Comparison of ENCODE assay signal across 8 mouse cellular contexts in the genomic region with DNA sequence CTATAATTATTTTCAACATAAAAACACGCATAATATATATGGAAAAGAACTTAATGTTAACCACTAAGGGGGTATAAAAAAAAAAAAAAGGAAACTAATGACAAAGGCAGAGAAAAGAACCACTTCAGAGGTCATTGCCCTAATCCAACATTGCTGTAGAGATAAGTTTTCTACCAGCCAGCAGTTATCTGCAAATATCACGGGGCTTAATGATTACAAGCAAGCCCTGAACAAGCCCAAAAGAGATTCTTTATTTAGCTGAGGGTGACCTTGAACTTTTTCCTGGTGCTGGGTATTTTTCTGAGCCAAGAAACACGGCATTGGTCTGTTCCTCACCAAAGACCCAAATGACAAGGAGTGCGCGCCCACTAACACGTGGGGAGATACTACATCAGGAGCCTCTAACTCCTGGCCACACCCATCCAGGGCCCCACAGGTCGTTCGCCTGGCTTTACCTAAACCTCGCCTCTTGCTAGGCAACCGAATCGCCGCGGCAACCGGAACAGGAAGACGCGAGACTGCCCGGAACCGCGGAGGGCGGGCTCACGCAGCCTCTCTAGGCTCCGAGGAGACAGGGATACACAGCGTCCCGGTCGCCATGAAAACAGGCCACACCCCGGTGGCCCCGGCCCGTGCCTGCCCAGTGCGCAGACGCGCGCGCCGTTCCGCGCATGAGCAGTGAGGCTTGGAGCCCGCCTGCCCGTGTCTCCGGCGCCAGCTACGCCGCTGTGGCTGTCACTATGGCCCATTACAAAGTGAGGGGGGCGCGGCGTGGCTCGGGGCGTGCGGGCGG. TPM values are rescaled to one million over a fixed set of nuclear protein-coding genes. Genes with fewer than 3 reads are reported as not detected.
DNase-seq lines count a peak whose midpoint lies in the region; ATAC-seq lines count a peak whose summit lies in the region.

Gene Mycbp (plus strand): TSS at position 500 of the 793 bp plus-strand sequence.

- H3K27me3 ChIP-seq in lung, embryonic 16.5 days (ENCODE audit: control insufficient read depth, insufficient read depth, low read depth, low read length): no peaks in the 10 kb centered on the region

- peak within 1 kb of the TSS; percentile 81 for H3K27ac ChIP-seq in lung, embryonic 16.5 days (ENCODE audit: low read length)

- peak within 1 kb of the TSS; percentile 84 for H3K4me2 ChIP-seq in lung, embryonic 16.5 days (ENCODE audit: low read depth, low read length)

- 2% methylated on average over 48 of the region's 49 CpGs for WGBS in lung, embryonic 16.5 days

- 0 out of 2 replicates have a peak, but pooled peaks cover 2% of the 10 kb centered on the region for H3K36me3 ChIP-seq in lung, embryonic 16.5 days (ENCODE audit: control insufficient read depth, insufficient read depth, low read length)

- ATAC-seq in hematopoietic stem cell, adult 5-6 weeks (replicated peaks in 1 of 2; ENCODE audit: insufficient read depth in 1 of 2, low FRiP score in 2 of 2, low TSS enrichment in 1 of 2, low read depth in 1 of 2, poor library complexity in 2 of 2, severe bottlenecking in 2 of 2): peak; percentile 98
- peak; percentile 100 for ATAC-seq in lung, embryonic 16.5 days (ENCODE audit: low read depth)

- no peaks in the 10 kb centered on the region for H3K9me3 ChIP-seq in lung, embryonic 16.5 days (ENCODE audit: control insufficient read depth, low read length)

- peak; percentile 94 for DNase-seq in MEL-GATA-1-ER (ENCODE audit: extremely low read depth, low read depth)
- DNase-seq in cerebellum, adult 8-10 months: peak; percentile 99
- peak; percentile 97 for DNase-seq in forelimb bud, embryonic 11.5 days (ENCODE audit: low read depth, low spot score)
- peak; percentile 88 for DNase-seq in layer of hippocampus, adult 9-10 months (ENCODE audit: low spot score)
- peak; percentile 99 for DNase-seq in ovary, postnatal 10 days (ENCODE audit: low spot score)
- peak; percentile 96 to 99 for DNase-seq in thymus, postnatal 10 days (ENCODE audit: low spot score in 2 of 2)

- peaks cover 11% of the 10 kb centered on the region for H3K4me1 ChIP-seq in lung, embryonic 16.5 days (replicated peaks; ENCODE audit: control insufficient read depth, insufficient read depth, low read length)

- peak within 1 kb of the TSS; percentile 85 for H3K9ac ChIP-seq in lung, embryonic 16.5 days (ENCODE audit: low read length)

- peak within 1 kb of the TSS; percentile 83 for H3K4me3 ChIP-seq in lung, embryonic 16.5 days (ENCODE audit: low read length)

RNA-seq across cellular contexts. Expression of gene Mycbp, which starts in this region (rescaled TPM):
- total RNA-seq in hematopoietic stem cell, adult 5-6 weeks (2017): 18.4 and 19.9 TPM in 2 replicates
- 69.4 and 80.6 TPM in 2 replicates for polyA plus RNA-seq in lung, embryonic 16.5 days (2015; fragmentation: Nextera tagmentation; extraction: Ambion mirVana)

Comparison
In these comparisons a context has a peak if more than half of its experiments do, and no peak if none do; other contexts are left out.
1. Peak in every context shown above with its lines: DNase-seq, ATAC-seq, H3K4me3 ChIP-seq and H3K27ac ChIP-seq.